Mouse (Mus musculus) ES-Bruce4 (cell line): ENCODE measurements at regions not wholly inside any gene's neighbourhood (a gene's known extent, or its start where the extent isn't known, plus 50 kb on each side); places are given as distances from the start of the nearest gene placed in this dataset.

ENCODE experiments used
- H3K27ac ChIP-seq: 2 replicates; pipeline ENCODE4 v1.5.1; 2012; ENCODE audit warnings: low read length, inconsistent platforms; ENCODE audit not compliant: insufficient read depth
- H3K27me3 ChIP-seq: 2 replicates; pipeline ENCODE4 v1.6.1; 2012; ENCODE audit warnings: mild to moderate bottlenecking, low read length, inconsistent platforms; ENCODE audit not compliant: control insufficient read depth, poor library complexity, insufficient read depth, severe bottlenecking
- H3K36me3 ChIP-seq: 2 replicates; pipeline ENCODE4 v1.6.1; 2012; ENCODE audit warnings: inconsistent platforms, mild to moderate bottlenecking, low read length, moderate library complexity; ENCODE audit not compliant: control insufficient read depth, poor library complexity, insufficient read depth, severe bottlenecking
- H3K4me1 ChIP-seq: one replicate; pipeline ENCODE4 v1.8.1; 2011; ENCODE audit warnings: low read length; ENCODE audit not compliant: control insufficient read depth, insufficient read depth
- H3K4me3 ChIP-seq: 2 replicates; pipeline ENCODE4 v1.5.1; 2011; ENCODE audit warnings: low read depth, mild to moderate bottlenecking, low read length
- H3K9ac ChIP-seq: 2 replicates; pipeline ENCODE4 v1.6.1; 2012; ENCODE audit warnings: low read depth, mild to moderate bottlenecking, inconsistent platforms; ENCODE audit not compliant: poor library complexity, severe bottlenecking
- H3K9me3 ChIP-seq: replicated peaks from 2 replicates; pipeline ENCODE4 v1.6.1; 2012; ENCODE audit warnings: mild to moderate bottlenecking, low read length, inconsistent platforms; ENCODE audit not compliant: control insufficient read depth, poor library complexity, insufficient read depth, severe bottlenecking
- CTCF ChIP-seq: IDR thresholded peaks from one replicate; pipeline ENCODE4 v1.8.1; 2011; ENCODE audit warnings: low read depth, low read length
- EP300 ChIP-seq: IDR thresholded peaks from 2 replicates; pipeline ENCODE4 v1.6.1; 2011; ENCODE audit warnings: low read depth, low read length; ENCODE audit not compliant: insufficient read depth
- POLR2A ChIP-seq: IDR thresholded peaks from one replicate; pipeline ENCODE4 v1.8.1; 2011; ENCODE audit warnings: low read length; ENCODE audit not compliant: insufficient read depth

DNA sequence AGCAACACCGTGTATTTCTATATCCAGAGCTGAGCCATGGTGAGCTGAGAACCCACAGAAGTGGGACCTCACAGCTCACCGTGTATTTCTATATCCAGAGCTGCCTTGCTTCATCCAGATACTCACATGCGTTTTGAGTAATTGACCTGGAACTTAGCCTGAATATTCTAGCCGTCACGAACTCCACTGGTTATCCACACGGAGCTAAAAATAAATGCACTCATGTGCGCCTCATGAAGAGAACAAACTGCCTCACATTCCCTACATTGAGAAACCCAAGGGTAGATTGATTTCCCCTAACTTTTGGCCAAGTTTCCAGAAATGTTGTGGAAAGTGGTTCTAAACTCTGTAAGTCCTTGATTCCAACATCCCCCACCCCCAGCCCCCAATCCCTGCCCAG lies 62.4 kb upstream of the Cnksr3 start:
- H3K27ac ChIP-seq, result no peak overlapping the region
- H3K4me1 ChIP-seq, result no peaks in the 10 kb centered on the region
- no peaks in the 10 kb centered on the region for H3K27me3 ChIP-seq
- H3K9me3 ChIP-seq, result no peaks in the 10 kb centered on the region
- H3K4me3 ChIP-seq, result no peak overlapping the region
- H3K9ac ChIP-seq, result no peak overlapping the region
- TF ChIP-seq CTCF, result no peak
- TF ChIP-seq EP300, result no peak
- TF ChIP-seq POLR2A, result no peak
- H3K36me3 ChIP-seq, result no peaks in the 10 kb centered on the region

DNA sequence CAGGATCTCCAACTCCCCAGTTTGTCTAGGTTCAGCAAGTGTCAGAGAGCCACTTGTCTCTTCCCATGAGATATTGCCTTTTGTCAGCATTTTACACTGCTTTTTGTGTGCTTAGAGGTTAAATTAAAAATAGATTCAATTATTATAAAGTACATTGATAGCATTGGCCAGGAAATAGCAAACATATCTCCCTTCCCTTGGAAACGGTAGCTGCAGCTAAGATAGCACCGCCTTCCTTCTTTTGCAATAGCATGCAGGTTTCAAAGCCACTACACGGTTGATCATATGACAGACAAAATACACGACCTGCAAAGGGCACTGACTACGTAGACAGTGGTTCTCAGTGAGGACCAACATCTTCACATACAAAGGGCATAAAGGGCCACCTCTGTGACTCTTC lies 59.1 kb upstream of the Cnksr3 start:
- H3K27me3 ChIP-seq, result no peaks in the 10 kb centered on the region; the same call in 1 of the 2 replicates
- no peaks in the 10 kb centered on the region for H3K4me1 ChIP-seq
- H3K9ac ChIP-seq, result no peak overlapping the region
- H3K9me3 ChIP-seq, result no peaks in the 10 kb centered on the region
- H3K27ac ChIP-seq, result no peak overlapping the region
- no peaks in the 10 kb centered on the region for H3K36me3 ChIP-seq
- no peak overlapping the region for H3K4me3 ChIP-seq
- TF ChIP-seq POLR2A (no peak), EP300 (no peak), CTCF (no peak)

DNA sequence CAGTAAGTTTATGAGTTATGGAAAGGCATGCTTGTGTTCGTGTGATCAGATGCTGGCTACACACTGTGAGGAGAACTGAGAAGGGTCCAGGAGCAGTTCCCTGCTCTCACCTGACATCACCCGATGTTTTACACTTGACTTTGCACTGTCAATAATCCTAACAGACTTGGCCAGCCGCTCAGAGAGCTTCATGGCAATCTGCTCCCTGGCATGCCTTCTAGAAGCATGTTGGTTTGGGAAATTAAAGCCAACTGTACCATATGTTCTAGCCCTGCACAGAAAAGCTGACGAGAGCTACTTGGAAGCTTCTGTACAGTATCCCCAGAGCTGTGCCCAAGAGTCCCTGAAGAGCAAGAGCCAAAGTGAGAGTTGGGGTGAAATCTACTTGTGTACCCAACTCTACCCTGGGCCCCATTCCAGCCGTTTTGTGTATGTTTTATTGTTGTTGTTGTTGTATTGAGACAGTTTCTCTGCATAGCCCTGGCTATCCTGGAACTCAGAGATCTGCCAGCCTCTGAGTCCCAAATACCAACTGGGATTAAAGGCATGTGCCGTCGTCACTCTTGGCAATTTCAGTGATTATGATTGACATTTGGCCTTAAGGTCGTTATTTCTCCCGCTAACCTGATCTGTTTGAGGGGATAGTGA lies 56.5 kb upstream of the Cnksr3 start:
- H3K9me3 ChIP-seq, result no peaks in the 10 kb centered on the region
- H3K4me1 ChIP-seq, result no peaks in the 10 kb centered on the region
- H3K27ac ChIP-seq, result no peak overlapping the region
- TF ChIP-seq POLR2A, result no peak
- no peak for TF ChIP-seq EP300
- no peak for TF ChIP-seq CTCF
- H3K27me3 ChIP-seq, result no peaks in the 10 kb centered on the region; the same call in 1 of the 2 replicates
- H3K9ac ChIP-seq, result no peak overlapping the region
- H3K4me3 ChIP-seq, result no peak overlapping the region
- no peaks in the 10 kb centered on the region for H3K36me3 ChIP-seq

GRCm38 (mm10) chr10:7267903-7268302 lies 55.9 kb upstream of the Cnksr3 start:
- H3K36me3 ChIP-seq, result no peaks in the 10 kb centered on the region
- H3K4me3 ChIP-seq, result no peak overlapping the region
- no peaks in the 10 kb centered on the region; the same call in 1 of the 2 replicates for H3K27me3 ChIP-seq
- H3K9ac ChIP-seq, result no peak overlapping the region
- TF ChIP-seq CTCF, result no peak
- no peak for TF ChIP-seq POLR2A
- no peak for TF ChIP-seq EP300
- H3K27ac ChIP-seq, result no peak overlapping the region
- H3K9me3 ChIP-seq, result no peaks in the 10 kb centered on the region
- H3K4me1 ChIP-seq, result no peaks in the 10 kb centered on the region

- no peak for TF ChIP-seq CTCF
- TF ChIP-seq EP300, result no peak
- no peak for TF ChIP-seq POLR2A
- no peak overlapping the region for H3K9ac ChIP-seq
- no peaks in the 10 kb centered on the region for H3K9me3 ChIP-seq
- no peak overlapping the region for H3K4me3 ChIP-seq
- no peaks in the 10 kb centered on the region for H3K36me3 ChIP-seq
- no peak overlapping the region for H3K27ac ChIP-seq
- H3K4me1 ChIP-seq, result no peaks in the 10 kb centered on the region
- H3K27me3 ChIP-seq, result no peaks in the 10 kb centered on the region; the same call in 1 of the 2 replicates
These were observed 55.1 kb upstream of the Cnksr3 start for GRCm38 (mm10) chr10:7267106-7267505.

DNA sequence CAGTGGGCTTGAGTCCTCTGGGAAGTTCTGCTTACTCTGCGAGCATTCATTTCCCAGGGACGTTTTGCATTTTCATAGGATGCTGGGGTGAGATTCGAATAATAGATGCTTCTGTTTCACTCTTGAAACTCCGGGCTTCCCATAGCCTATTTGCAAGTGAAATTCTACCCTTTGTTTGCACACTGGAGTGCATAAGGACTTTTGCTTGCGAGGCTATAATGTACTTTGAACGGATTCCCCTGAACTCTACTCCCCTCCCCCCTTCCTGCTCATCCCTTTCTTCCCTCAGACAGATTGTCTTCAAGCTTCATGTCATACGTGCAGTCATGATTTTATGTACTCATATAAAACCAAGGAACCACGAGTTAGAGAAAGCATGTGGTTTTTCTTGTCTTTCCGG lies 53.4 kb upstream of the Cnksr3 start:
- Histone ChIP-seq H3K27ac (no peak overlapping the region), H3K9me3 (no peaks in the 10 kb centered on the region), H3K27me3 (no peaks in the 10 kb centered on the region; the same call in 1 of the 2 replicates), H3K9ac (no peak overlapping the region), H3K4me3 (no peak overlapping the region), H3K4me1 (no peaks in the 10 kb centered on the region), H3K36me3 (no peaks in the 10 kb centered on the region)
- TF ChIP-seq EP300, result no peak
- TF ChIP-seq CTCF, result no peak
- TF ChIP-seq POLR2A, result no peak
